Mouse (Mus musculus): ENCODE measurements at regions not wholly inside any gene's neighbourhood (a gene's known extent, or its start where the extent isn't known, plus 50 kb on each side); places are given as distances from the start of the nearest gene placed in this dataset.
A peak's percentile ranks its signal among the peaks of the same experiment; 100 is the strongest.

- ATAC-seq = no peak
- WGBS = 94% methylated on average over 2 of the region's 2 CpGs
- no peak overlapping the region for H3K27ac ChIP-seq (ENCODE audit: low read depth, low read length)
- no peaks in the 10 kb centered on the region for H3K9me3 ChIP-seq (ENCODE audit: control insufficient read depth)
- no peak for TF ChIP-seq CTCF (IDR thresholded peaks at IDR 0.05; ENCODE audit: low read depth)
- H3K36me3 ChIP-seq (ENCODE audit: control insufficient read depth, insufficient read depth) = no peaks in the 10 kb centered on the region
- H3K4me1 ChIP-seq (replicated peaks; ENCODE audit: control insufficient read depth, insufficient read depth, low read length) = no peaks in the 10 kb centered on the region
- no peak overlapping the region for H3K4me2 ChIP-seq (replicated peaks; ENCODE audit: low read depth)
- H3K9ac ChIP-seq (ENCODE audit: low read depth, low read length) = no peak overlapping the region
- H3K27me3 ChIP-seq (replicated peaks; ENCODE audit: control insufficient read depth, insufficient read depth, low read length) = no peaks in the 10 kb centered on the region
- H3K4me3 ChIP-seq (ENCODE audit: low read depth, low read length) = no peak overlapping the region
Observed at GRCm38 (mm10) chr16:30000166-30000565, 64.0 kb upstream of the Hes1 start.

- Histone ChIP-seq H3K4me3 (ENCODE audit: low read depth, low read length) (no peak overlapping the region), H3K27ac (ENCODE audit: low read depth, low read length) (no peak overlapping the region), H3K9ac (ENCODE audit: low read depth, low read length) (no peak overlapping the region), H3K36me3 (ENCODE audit: control insufficient read depth, insufficient read depth) (no peaks in the 10 kb centered on the region), H3K9me3 (ENCODE audit: control insufficient read depth) (no peaks in the 10 kb centered on the region), H3K4me2 (replicated peaks; ENCODE audit: low read depth) (no peak overlapping the region), H3K4me1 (replicated peaks; ENCODE audit: control insufficient read depth, insufficient read depth, low read length) (peaks cover 6% of the 10 kb centered on the region; the same call in 1 of the 2 replicates), H3K27me3 (replicated peaks; ENCODE audit: control insufficient read depth, insufficient read depth, low read length) (no peaks in the 10 kb centered on the region)
- no peak for ATAC-seq
- WGBS = 57% methylated on average over 3 of the region's 3 CpGs
- TF ChIP-seq CTCF (IDR thresholded peaks at IDR 0.05; ENCODE audit: low read depth) = no peak
Observed at GRCm38 (mm10) chr16:30005124-30005523, 59.1 kb upstream of the Hes1 start.

GRCm38 (mm10) chr16:30006826-30007225 lies 57.4 kb upstream of the Hes1 start:
- peaks cover 6% of the 10 kb centered on the region; the same call in 1 of the 2 replicates for H3K4me1 ChIP-seq (replicated peaks; ENCODE audit: control insufficient read depth, insufficient read depth, low read length)
- H3K27me3 ChIP-seq (replicated peaks; ENCODE audit: control insufficient read depth, insufficient read depth, low read length) = no peaks in the 10 kb centered on the region
- no peak overlapping the region for H3K4me3 ChIP-seq (ENCODE audit: low read depth, low read length)
- H3K9me3 ChIP-seq (ENCODE audit: control insufficient read depth) = no peaks in the 10 kb centered on the region
- no peaks in the 10 kb centered on the region for H3K36me3 ChIP-seq (ENCODE audit: control insufficient read depth, insufficient read depth)
- no peak overlapping the region for H3K27ac ChIP-seq (ENCODE audit: low read depth, low read length)
- H3K9ac ChIP-seq (ENCODE audit: low read depth, low read length) = no peak overlapping the region
- no peak for TF ChIP-seq CTCF (IDR thresholded peaks at IDR 0.05; ENCODE audit: low read depth)
- 69% methylated on average over 4 of the region's 4 CpGs for WGBS
- no peak for ATAC-seq
- H3K4me2 ChIP-seq (replicated peaks; ENCODE audit: low read depth) = no peak overlapping the region

- TF ChIP-seq CTCF (IDR thresholded peaks at IDR 0.05; ENCODE audit: low read depth) = peak; percentile 69
- Histone ChIP-seq H3K4me3 (ENCODE audit: low read depth, low read length) (peak overlapping the region; percentile 48), H3K27ac (ENCODE audit: low read depth, low read length) (peak overlapping the region; percentile 91), H3K36me3 (ENCODE audit: control insufficient read depth, insufficient read depth) (no peaks in the 10 kb centered on the region), H3K9me3 (ENCODE audit: control insufficient read depth) (no peaks in the 10 kb centered on the region), H3K27me3 (replicated peaks; ENCODE audit: control insufficient read depth, insufficient read depth, low read length) (no peaks in the 10 kb centered on the region), H3K4me2 (replicated peaks; ENCODE audit: low read depth) (peak overlapping the region; percentile 81), H3K4me1 (replicated peaks; ENCODE audit: control insufficient read depth, insufficient read depth, low read length) (peaks cover 6% of the 10 kb centered on the region; the same call in 1 of the 2 replicates), H3K9ac (ENCODE audit: low read depth, low read length) (peak overlapping the region; percentile 50)
- ATAC-seq = peak; percentile 90
- whole genome bisulfite sequencing = under 1% methylated on average over 56 of the region's 62 CpGs
Observed at GRCm38 (mm10) chr16:30008451-30009357, 55.5 kb upstream of the Hes1 start.

GRCm38 (mm10) chr16:30009521-30010186 lies 54.5 kb upstream of the Hes1 start:
- Histone ChIP-seq H3K4me1 (replicated peaks; ENCODE audit: control insufficient read depth, insufficient read depth, low read length) (peaks cover 6% of the 10 kb centered on the region; the same call in 1 of the 2 replicates), H3K9me3 (ENCODE audit: control insufficient read depth) (no peaks in the 10 kb centered on the region), H3K9ac (ENCODE audit: low read depth, low read length) (peak overlapping the region; percentile 50; the same call in 1 of the 2 replicates), H3K4me2 (replicated peaks; ENCODE audit: low read depth) (peak overlapping the region; percentile 81), H3K4me3 (ENCODE audit: low read depth, low read length) (peak overlapping the region; percentile 48), H3K27me3 (replicated peaks; ENCODE audit: control insufficient read depth, insufficient read depth, low read length) (no peaks in the 10 kb centered on the region), H3K36me3 (ENCODE audit: control insufficient read depth, insufficient read depth) (no peaks in the 10 kb centered on the region), H3K27ac (ENCODE audit: low read depth, low read length) (peak overlapping the region; percentile 91)
- TF ChIP-seq CTCF (IDR thresholded peaks at IDR 0.05; ENCODE audit: low read depth) = no peak
- ATAC-seq = peak; percentile 33
- 8% methylated on average over 17 of the region's 17 CpGs for WGBS

- H3K4me3 ChIP-seq (ENCODE audit: low read depth, low read length) = no peak overlapping the region
- no peak for ATAC-seq
- TF ChIP-seq CTCF (IDR thresholded peaks at IDR 0.05; ENCODE audit: low read depth) = no peak
- no peaks in the 10 kb centered on the region for H3K27me3 ChIP-seq (replicated peaks; ENCODE audit: control insufficient read depth, insufficient read depth, low read length)
- peaks cover 4% of the 10 kb centered on the region; the same call in 1 of the 2 replicates for H3K4me1 ChIP-seq (replicated peaks; ENCODE audit: control insufficient read depth, insufficient read depth, low read length)
- WGBS = 44% methylated on average over 2 of the region's 2 CpGs
- H3K9me3 ChIP-seq (ENCODE audit: control insufficient read depth) = no peaks in the 10 kb centered on the region
- no peaks in the 10 kb centered on the region for H3K36me3 ChIP-seq (ENCODE audit: control insufficient read depth, insufficient read depth)
- no peak overlapping the region for H3K4me2 ChIP-seq (replicated peaks; ENCODE audit: low read depth)
- H3K9ac ChIP-seq (ENCODE audit: low read depth, low read length) = no peak overlapping the region
- H3K27ac ChIP-seq (ENCODE audit: low read depth, low read length) = no peak overlapping the region
Observed at GRCm38 (mm10) chr16:30013123-30013522, 51.1 kb upstream of the Hes1 start.

Measured in intestine, postnatal 0 days (tissue).